Mouse (Mus musculus): ENCODE results near the gene Fscn1. TPM values are rescaled to one million over a fixed set of nuclear protein-coding genes. Genes with fewer than 3 reads are reported as not detected.

The Fscn1 gene
- 35.4 and 126 TPM in 2 replicates for polyA plus RNA-seq (2012; ENCODE audit: low replicate concordance)

DNA sequence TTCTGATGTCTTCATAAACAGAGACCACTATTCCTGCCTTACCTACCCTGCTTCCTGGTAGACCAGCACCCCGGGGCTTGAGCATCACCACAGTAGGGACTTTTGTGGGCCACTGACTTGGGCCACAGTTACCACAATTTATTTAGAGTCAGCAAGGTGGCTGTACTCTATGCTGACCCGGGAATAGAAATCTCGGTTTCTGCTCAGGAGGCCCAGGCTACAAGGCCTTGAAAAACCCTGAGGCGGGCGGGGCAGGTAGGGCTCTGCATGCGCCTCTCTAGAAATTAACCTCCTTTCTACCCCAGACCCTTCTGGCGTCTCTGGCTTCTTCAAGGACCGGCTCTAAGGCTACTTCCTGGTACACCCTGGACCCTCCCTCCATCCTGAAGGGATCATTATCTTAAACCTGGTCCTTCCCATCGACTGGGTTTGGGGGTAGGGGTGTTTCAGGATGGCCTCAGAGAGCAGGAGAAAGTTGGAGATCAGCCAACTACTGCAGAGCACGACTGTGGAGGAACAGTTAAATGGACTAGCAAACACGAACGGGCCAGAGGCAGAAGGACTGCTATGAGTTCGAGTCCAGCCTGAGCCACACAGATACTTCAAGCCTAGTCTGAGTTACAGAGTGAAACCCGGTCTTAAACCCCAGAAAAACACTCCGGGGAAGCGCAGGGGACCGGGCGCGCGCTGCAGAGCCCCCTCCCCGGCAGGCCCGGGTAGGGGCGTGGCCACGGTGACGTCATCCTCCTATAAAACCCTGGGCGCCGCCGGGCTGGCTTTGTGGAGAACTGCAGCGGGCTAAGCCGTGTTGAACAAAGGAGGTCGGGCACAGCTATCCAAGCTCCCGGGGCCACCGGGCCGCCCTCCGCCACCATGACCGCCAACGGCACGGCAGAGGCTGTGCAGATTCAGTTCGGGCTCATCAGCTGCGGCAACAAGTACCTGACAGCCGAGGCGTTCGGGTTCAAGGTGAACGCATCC is at the start of gene Fscn1:
Fscn1 (plus strand) TSS at position 768 of the 981 bp plus-strand sequence.

Other genes with a start within 250 kb of the Fscn1 start
- 187 and 328 TPM in 2 replicates for gene Tnrc18, start 142.7 kb upstream of the Fscn1 start, polyA plus RNA-seq (2012; ENCODE audit: low replicate concordance)
- gene Fbxl18, start 64.9 kb upstream of the Fscn1 start, polyA plus RNA-seq (2012; ENCODE audit: low replicate concordance) = 11.9 and 15.4 TPM in 2 replicates
- 2,420 and 12,039 TPM in 2 replicates for gene Actb, start 53.6 kb upstream of the Fscn1 start, polyA plus RNA-seq (2012; ENCODE audit: low replicate concordance)
- 32.8 and 34.2 TPM in 2 replicates for gene Rnf216, start 152.7 kb downstream of the Fscn1 start, polyA plus RNA-seq (2012; ENCODE audit: low replicate concordance)
- not detected in 2 replicates for gene Olfr718-ps1, start 187.2 kb downstream of the Fscn1 start, polyA plus RNA-seq (2012; ENCODE audit: low replicate concordance)
- gene Rbak, start 220.4 kb downstream of the Fscn1 start, polyA plus RNA-seq (2012; ENCODE audit: low replicate concordance) = 2.1 and 2.4 TPM in 2 replicates
- not detected in 2 replicates for gene Spdye4b, start 220.7 kb downstream of the Fscn1 start, polyA plus RNA-seq (2012; ENCODE audit: low replicate concordance)